Mouse (Mus musculus) left cerebral cortex, postnatal 10 days (tissue): ENCODE results near the gene Bbox1. TPM values are rescaled to one million over a fixed set of nuclear protein-coding genes. Genes with fewer than 3 reads are reported as not detected.

Experiments
- DNase-seq, 2 experiments: peaks; one replicate each; pipeline ENCODE4 v3.0.0; 2021 to 2022; ENCODE audit warnings: low spot score in 2 of 2, mixed read lengths in 1 of 2; ENCODE audit errors: extremely low spot score in 1 of 2
- intact Hi-C: fragments of 180-260 bp; cut with DNase I; formaldehyde crosslinking; loops from one replicate; pipeline ENCODE4 v1.15.1; 2025
- total RNA-seq, 2 experiments: library from RNA; stranded (reverse); gene quantifications; 2 replicates each; pipeline ENCODE4 v1.2.3; 2021

Gene Bbox1
- under 1 TPM; 0.08 to 0.11 TPM for total RNA-seq

DNA sequence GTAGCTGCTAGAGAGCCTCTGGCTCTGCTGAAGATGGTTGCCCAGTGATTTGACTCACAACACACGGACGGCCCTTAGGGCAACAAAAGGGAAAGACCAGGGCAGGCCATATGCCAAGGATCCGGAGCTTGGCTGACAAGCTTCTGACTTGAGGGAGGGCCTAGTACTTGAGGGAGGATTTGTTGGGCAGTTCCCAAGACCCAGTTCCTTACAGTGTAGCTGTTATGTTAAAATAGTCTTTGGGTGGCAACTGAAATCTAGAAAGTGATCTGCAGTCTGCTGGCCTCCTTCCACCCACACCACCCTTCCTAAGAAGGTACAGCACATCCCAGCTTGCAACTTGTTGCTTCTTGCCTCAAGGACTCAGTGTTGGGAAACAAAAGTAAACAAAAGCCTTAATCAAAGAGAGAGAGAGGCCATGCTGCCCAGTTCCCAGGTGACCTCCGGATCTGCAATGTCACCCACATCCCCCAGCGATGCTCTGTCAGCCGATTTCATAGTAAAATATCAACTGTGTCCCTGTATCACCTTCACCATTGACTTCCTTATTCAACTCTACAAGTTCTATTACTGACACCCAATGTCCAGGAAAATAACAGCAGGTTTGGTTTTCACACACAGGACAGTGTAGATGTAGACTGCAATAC, at the start of gene Bbox1:
Bbox1 (minus strand) TSS at position 52 of the 647 bp plus-strand sequence.
- DNase-seq, result peak; percentile 14 to 24
- intact Hi-C loops, result no loop called here

DNA sequence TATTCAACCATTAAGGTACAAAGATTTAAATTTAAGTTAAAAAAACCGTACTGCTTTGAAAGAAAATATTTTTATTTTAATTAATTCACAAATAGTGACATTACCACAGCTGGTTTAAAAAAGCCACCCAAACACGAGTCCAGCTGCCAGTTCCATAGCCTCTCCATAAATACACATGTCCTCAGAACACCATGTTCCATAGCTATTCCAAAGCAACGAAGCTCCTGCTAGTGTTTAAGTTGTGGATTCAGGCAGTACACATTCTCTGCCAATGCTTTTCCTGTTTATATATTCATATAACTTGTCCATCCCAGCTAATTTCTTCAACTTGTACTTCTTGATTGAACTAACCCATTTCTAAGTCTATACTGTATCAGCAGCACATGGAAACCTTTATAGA, 49.5 kb upstream of the Bbox1 start:
- DNase-seq, result no peak
- intact Hi-C loops, result loop anchor here (10.0 kb wide), 1 partner anchor 459 kb away; no protein-coding TSS in a partner anchor

DNA sequence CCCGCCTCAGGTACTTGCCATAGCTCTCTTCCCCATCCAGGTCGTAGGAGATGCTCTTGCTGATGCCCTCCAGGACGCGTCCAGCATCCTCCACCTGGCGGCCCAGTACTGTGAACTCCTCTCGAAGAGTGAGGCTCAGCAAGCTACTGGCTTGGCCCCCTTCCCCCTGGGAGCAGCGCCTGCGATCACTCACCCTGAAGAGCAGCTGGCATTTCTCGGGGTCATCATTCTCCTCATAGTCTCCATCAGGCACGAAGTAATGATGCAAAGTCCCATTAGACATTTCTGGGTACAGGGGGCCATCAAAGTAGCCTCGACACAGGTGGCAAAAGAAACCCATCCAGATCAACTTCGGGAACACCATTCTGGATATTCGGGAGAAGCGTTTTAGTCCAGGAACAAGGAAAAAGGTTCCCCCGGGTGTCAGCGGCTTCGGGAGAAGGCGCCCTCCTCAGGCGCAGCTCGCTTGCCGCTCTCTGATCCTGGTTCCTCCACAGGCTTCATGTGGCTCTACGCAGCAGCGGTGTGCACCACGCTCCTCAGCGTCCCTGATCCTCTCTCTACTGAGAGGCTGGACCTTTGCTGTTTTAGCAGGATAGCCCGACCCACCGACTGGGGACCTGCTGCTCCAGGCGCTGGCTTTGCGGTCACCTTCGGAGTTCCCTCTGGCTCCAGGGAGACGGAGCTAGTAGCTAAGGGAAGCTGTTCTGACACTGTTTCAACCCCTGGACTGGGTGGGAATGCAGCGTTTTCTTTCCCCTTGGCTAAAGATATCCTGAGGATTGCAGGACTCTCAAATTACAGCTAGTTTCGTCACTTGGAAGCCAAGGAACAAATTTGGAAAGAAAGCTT, 48.3 kb upstream of the Bbox1 start, which contains the start of gene Fibin:
Fibin (minus strand) TSS at position 752 of the 852 bp plus-strand sequence.
- peak; percentile 23 to 49 for DNase-seq
- intact Hi-C loops, result loop anchor here (10.0 kb wide), 1 partner anchor 458 kb away; no protein-coding TSS in a partner anchor

DNA sequence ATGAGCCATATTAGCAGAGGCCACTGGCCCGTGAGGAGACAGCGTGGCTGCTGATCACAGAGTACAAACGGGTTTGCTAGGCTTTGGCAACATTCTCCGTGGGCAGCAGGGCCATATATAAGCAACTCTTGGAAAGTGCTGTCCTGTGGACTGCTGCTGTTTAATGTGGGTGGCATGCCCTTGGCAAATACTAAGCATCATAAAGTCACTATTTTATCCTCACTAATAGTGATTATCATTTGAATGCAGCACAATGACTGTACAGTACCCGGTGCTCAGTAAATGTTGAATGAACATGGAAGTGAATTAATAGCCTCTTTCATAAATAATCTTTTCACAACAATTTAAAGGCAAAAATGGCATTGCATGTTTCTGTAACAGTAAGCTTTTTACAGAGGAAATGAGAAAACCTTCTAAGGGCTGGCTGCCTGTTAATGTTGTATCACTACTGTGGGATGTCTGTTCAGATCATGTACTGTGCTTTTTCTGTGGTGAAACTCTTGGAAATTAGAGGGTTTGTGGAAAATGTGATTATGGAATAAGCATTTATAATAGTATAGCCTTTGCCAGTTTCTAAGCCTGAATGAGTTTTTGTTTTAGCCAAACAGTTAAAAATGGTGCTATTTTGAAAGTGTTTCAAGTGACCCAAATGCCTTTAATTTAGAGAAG, 39.1 kb upstream of the Bbox1 start:
- intact Hi-C loops, result no loop called here

DNA sequence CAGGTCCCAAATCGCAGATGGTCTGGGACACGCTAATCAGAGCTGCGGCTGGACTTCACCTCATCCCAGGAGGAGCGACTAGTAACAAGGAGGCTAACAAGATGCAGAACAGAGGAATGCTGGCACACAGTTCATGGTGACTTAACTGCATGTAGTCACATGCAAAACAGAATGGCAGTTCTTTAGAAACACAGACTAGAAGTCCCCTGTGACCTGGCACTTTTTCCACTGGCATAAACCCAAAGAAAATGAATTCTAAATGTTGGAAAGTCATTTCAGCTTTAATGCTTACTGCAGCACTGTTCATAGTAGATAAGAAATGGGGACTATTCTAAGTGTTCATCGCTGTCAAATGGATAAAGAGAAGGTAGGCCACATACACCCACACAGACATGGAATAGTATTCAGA, 37.5 kb upstream of the Bbox1 start:
- intact Hi-C loops, result no loop called here
- no peak for DNase-seq

More for the DNA sequence above, 39.1 kb upstream of the Bbox1 start:
- no peak for DNase-seq

DNA sequence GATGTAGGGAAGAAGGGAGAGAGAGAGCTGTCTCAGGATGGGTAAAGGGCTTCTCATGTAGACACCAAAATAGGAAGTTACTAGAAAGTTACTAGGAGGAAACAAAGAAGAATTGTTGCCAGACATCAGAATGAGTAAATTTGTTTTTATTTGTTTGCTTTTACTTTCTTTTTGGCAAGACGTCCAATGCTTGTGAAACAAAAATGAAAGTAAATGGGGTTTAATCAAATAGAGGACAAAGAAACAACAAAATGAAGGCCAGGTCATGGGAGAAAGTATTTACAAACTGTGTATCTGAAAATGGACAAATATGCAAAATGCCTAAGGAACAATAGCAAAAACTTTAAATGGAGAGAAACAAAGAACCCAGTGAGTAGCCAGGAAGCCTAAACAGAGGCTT, 37.0 kb upstream of the Bbox1 start:
- DNase-seq, result no peak
- intact Hi-C loops, result no loop called here

DNA sequence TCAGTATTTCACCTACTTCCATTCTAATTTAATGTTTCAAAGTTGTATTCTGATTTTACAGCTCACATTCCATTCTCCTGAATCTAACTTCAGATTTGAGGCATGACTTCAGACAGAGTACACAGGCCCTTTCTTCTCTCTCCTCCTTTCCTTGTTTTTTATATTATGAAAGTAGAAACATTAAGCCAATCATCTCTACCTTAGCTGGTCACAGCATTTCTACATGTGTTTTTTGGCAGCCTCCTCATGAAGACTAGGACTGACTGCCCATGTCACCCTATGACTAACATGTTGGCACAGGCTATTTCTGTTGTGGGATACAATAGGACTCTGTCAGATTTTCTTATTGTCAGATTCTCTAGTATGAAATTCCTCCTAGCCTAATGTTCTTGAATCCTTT, 14.6 kb upstream of the Bbox1 start:
- intact Hi-C loops, result no loop called here

DNA sequence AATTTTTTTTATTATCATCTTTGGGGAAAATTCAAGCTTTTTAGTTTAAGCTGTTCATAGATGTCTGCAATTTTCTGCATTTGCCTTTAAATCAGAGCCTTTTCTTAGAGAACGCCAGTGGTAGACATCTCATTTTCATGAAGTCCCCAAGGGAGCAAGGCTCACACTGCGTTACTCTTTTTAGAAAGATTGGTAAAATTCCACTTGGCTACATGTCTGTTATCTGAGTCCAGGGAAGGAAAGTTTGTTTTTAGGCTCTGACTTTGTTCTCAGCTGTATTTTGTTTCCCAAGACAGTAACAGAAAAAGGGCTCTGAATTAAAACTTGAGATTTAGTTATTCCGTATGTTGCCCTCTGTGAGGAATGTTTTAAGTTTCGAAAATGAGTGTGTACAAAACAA, 5.6 kb upstream of the Bbox1 start:
- DNase-seq, result no peak
- intact Hi-C loops, result no loop called here

More for the DNA sequence above, 14.6 kb upstream of the Bbox1 start:
- no peak for DNase-seq

DNA sequence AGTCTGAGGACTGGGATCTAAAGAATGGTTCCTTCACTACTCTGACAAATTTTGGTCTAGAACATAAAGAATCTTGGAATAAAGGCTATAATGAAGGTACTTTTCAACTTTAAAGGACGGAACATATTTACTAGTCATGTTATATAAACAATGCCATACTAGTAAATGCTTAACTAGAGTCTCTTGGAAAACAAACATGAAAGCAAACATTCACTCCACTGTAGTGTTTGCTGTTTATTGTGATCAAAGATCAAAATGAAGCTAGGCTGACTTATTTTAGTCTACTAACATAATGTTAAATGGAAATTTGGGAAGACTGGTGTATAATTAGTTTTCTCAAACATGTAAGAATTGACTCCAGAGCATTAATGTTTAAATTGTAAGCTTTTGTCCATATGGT, 4.9 kb upstream of the Bbox1 start:
- intact Hi-C loops, result no loop called here
- DNase-seq, result no peak

DNA sequence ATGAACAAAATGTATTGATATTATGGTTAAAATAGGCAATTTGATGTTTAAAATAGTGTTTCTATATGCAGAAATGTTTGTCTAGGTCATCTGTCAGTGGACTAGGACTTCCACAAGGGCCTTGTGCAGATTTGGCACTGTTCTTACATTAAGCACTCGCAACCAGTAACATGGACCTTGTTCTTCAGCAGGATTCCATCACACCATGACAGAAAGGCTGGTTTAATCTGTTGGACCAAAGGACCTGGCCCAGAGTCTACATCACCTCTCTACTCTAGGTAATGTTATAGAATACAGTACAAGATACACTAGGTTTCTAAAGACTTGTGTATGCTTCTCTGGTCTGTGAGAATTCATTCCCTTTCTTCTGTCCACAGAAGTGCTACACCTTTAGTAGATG, 4.4 kb upstream of the Bbox1 start:
- intact Hi-C loops, result no loop called here
- no peak for DNase-seq

DNA sequence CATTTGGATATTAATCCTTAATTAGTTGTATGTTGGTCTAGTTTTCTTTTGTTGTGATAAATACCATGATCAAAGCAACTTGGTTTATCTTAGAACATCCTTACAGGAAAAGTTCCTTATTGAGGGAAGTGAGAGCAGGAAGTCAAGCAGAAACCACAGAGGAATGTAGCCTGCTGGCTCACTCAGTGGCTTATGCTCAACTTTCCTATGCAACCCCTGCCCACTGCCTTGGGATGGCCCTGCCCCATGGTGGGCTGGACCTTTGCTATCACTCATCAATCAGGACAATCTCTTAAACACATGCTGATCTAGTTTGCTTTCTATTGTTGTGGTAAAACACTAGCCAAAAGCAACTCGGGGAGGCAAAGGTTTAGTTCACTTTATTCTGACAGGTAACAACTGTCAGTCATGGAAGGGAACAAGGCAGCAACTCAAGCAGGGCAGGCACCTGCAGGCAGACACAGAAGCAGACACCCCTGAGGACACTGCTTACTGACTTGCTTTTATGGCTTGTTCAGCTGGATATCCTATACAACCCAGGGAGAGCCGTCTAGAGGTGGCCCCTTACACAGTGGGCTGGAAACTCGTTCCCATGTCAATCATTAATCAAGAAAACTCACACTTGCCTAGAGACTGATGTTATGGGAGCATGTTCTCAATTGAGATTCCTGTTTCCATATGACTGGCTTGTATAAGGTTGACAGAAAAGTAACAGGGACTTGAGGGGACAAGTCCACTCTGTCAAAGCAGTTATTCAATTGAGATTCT, 1.9 kb upstream of the Bbox1 start:
- intact Hi-C loops, result no loop called here

DNA sequence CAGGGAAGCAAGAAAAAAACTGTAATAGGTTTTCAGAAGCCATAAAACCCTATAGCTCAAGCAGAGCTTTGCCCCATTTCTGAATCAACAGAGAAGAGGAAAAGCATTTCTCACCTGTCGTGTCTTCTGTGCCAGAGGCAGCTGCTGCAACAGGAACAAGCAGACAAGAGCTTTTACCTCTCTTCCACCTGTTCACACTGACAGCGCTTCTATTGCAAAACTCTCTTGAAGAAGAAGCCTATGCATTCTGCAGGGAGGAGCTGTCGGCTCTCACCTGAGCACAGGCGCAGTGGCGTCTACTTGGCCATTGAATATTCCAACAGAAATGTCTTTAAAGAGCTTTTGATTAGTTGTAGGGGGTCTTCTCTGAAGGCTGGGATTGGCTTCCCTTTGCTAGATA, 286 bp downstream of the Bbox1 start:
- DNase-seq, result no peak
- intact Hi-C loops, result no loop called here

More for the DNA sequence above, 1.9 kb upstream of the Bbox1 start:
- no peak for DNase-seq

DNA sequence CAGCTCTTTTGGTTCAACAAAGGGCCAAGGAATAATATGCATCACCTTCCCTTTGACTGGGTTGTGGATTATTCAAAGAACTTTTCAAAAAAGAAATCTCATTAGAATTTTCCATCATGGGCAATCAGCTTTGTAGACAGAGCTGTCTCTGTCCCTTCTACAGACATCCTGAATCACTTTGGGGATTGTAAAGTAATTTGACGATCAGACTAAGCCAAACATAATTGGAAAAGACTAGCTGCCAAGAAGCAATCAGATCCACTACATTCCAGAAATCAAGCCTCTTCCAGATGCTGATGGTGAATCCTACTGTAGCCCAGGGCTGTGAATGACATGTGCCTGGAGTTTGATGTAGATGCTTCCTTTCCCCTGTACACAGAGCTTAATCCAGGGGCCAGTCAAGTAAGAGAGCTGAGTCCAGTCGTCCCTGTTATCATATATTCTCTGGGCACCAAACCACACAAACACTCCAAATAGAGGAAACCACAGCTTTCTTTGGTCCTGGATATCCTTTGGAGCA, 995 bp downstream of the Bbox1 start:
- DNase-seq, result no peak
- intact Hi-C loops, result no loop called here

DNA sequence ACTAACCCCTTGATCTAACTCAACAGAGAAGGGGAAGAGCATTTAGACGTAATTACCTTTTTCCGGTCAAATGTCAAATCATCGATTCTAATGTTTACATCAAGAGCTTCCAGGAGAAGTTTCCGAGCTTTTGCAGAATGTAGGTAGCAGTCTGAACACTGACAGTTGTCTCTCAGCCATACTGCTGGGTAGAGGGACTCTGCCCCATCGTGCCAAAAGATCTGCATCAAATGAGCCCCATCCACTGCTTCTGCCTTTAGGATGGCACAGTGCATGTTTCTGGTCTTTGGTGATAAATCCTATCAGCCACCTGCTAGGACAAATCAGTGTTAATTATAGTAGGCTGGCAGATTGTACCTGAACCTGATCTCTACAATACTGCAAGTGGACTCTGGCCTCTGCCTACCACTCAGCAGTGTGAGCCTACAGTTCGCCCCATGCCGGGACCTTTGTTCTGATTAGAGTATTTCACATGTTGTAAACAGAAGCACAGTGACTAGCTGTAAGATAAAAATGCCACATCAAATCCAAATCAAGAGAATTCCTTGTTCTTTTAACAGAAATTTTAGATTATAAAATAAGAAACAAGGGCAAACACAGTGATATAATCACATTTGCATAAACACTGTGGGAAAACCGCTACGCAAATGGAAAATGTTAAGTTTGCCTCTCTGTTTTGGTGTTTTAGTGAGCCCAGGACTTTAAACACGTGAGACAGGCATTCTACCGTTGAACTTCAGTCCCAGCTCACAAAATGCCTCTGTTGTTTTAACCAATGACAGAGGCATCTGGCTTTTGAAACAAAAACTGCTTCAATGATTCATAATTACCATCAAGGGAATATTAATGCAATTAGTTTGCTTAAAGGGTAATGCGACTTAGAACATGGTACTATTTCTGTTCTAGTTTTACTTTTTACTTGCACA, 8.7 kb downstream of the Bbox1 start:
- DNase-seq, result no peak
- intact Hi-C loops, result no loop called here

DNA sequence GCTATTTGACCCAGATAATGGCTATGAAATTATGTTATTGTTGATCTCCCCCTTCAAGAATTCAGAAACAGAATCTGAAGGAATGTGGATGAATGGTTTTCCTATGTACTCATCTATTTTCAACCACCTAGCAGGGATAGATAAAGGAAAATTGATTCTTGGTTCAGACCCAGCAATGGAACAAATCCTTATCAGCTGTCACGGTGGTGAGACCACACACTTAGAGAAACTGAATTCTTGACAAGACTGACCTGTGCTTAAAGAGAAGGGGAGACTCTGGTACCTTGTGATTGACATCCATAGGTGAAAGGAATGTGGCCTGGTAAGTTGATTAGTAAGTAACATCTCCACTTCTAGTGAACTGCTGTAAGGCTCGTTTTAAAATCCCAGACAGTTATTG, 12.1 kb downstream of the Bbox1 start:
- intact Hi-C loops, result no loop called here
- no peak for DNase-seq

DNA sequence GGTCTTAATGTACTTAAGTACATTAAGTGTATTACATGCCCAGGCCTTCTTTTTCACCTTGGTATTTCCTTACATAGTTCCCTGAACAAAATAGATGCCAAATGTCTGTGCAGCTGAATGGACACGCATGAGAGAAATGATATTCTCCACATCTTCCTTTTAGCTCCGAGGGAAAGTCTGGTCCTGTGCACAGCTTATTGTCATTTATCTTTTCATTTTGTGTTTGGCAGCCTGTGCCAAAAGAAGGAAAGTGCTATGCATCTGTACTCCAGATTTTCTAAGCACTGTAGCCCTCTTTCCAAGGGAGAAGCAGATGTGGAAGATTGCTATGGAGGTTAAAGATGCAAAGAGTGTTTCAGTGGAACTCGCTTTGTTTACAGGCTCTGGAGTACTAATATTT, 13.0 kb downstream of the Bbox1 start:
- DNase-seq, result no peak
- intact Hi-C loops, result no loop called here

DNA sequence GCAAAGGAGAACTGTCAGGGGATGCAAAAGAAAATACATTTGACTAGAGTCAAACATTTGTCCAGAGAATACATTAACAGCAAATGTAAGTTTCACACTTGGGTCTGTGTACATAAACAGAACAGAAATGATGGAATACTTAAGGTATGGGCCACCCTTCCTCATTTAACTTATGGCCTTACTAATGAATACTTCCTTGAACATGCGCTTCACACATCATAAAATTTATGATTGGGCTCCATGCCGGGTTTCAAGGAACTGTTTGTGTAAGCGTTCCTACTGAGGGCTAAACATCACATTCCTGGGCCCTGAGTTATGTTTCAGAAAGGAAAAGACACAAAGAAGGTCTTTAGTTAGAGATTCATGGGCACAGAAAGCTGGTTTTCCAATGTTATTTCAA, 19.4 kb downstream of the Bbox1 start:
- intact Hi-C loops, result no loop called here
- no peak for DNase-seq

DNA sequence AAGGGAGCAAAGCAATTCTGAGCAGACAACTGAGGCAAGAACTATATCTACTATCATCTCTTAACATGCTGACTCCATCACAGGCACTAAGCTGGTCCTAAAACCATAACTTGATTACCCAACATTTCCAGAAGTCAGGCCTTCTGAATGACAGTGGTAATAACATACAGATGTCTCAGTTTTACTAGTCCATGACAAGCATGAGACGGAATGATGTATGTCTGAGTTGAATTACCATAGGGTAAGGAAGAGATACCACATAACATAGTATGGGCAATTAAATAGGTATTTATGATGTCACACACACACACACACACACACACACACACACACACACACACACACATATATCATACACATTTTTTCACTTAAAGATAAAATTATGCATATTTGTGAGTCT, 26.4 kb downstream of the Bbox1 start:
- intact Hi-C loops, result no loop called here
- no peak for DNase-seq
